Mouse (Mus musculus) spleen, adult 2 months (tissue): ENCODE results near the gene Fndc3a. TPM values are rescaled to one million over a fixed set of nuclear protein-coding genes. Genes with fewer than 3 reads are reported as not detected.

ENCODE experiments used
- DNase-seq, 2 experiments: peaks; one replicate each; pipeline versions ENCODE4 v3.0.0 to v3.0.0-alpha.2; 2012 to 2021; ENCODE audit warnings: low spot score in 2 of 2, low read depth in 1 of 2
- H3K27ac ChIP-seq: fragments of 200-500 bp; 2 replicates; pipeline ENCODE4 v1.5.1; 2012; ENCODE audit warnings: low read length, inconsistent platforms; ENCODE audit not compliant: insufficient read depth
- H3K27me3 ChIP-seq: fragments of 200-500 bp; 2 replicates; pipeline ENCODE4 v1.6.1; 2012; ENCODE audit warnings: mild to moderate bottlenecking, moderate library complexity, low read length, inconsistent platforms; ENCODE audit not compliant: control insufficient read depth, insufficient read depth
- H3K36me3 ChIP-seq: fragments of 200-500 bp; 2 replicates; pipeline ENCODE4 v1.6.1; 2012; ENCODE audit warnings: mild to moderate bottlenecking, low read length, inconsistent platforms; ENCODE audit not compliant: control insufficient read depth, insufficient read depth
- H3K4me1 ChIP-seq: fragments of 200-500 bp; 2 replicates; pipeline ENCODE4 v1.6.1; 2011; ENCODE audit warnings: inconsistent platforms; ENCODE audit not compliant: control insufficient read depth, insufficient read depth, insufficient read length
- H3K4me3 ChIP-seq: fragments of 200-500 bp; 2 replicates; pipeline ENCODE4 v1.5.1; 2011; ENCODE audit warnings: mild to moderate bottlenecking, inconsistent platforms; ENCODE audit not compliant: insufficient read depth, insufficient read length; ENCODE audit errors: extremely low read depth
- CTCF ChIP-seq: fragments of 200-500 bp; IDR thresholded peaks from 2 replicates; pipeline ENCODE4 v1.5.1; 2011; ENCODE audit warnings: mild to moderate bottlenecking, inconsistent platforms; ENCODE audit not compliant: insufficient read depth, insufficient read length, insufficient replicate concordance; ENCODE audit errors: extremely low read depth
- POLR2A ChIP-seq: fragments of 200-500 bp; IDR thresholded peaks from 2 replicates; pipeline ENCODE4 v1.6.1; 2011; ENCODE audit warnings: low read depth, low read length, inconsistent platforms
- WGBS: fragments of 180-500 bp; shearing (Covaris S2); methylation state at CpG from one replicate; pipeline ENCODE4 v1.1.7; 2018; 5-methylcytosine and 5-hydroxymethylcytosine counted together
- polyA plus RNA-seq: library from polyadenylated mRNA; depleted of rRNA; stranded (reverse); fragments of >200 nt; gene quantifications from 2 replicates; pipeline ENCODE4 v1.2.3, GENCODE M21; 2012

Fndc3a gene
- polyA plus RNA-seq, 1 experiment: 22.2 TPM

DNA sequence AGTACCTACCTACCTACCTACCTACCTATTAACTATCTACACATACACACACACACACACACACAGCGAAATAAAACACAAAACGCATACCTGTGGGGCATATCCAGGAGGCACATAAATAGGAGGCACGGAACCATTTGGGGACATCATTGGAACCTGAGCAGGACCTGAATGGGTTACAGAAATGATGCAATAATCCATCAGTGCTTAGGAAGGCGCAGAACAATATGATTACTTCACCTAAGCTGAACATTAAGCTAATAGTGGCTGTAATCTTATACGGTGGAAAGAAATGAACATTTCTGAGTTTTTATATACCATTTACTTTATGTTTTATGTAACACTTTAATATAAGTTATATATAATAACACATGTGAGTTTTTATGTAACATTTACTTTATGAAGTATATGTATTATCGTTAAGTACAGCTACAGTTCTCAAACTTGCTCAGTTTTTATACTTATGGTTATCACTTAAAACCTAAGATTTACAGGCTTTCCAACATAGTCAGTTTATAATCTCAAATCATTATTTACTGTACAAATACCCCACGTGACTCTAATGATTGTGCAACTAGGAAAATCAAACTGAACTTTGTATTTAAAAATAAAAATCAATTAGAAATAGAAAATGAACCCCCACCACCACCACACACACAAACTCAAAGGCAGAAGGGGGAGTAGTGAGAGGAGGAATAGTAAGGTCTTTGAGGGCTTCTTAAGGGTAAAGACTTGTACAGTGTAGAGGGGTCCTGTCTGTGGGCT lies 110.6 kb downstream of the Fndc3a start:
- Histone ChIP-seq H3K4me1 (0 out of 2 replicates have a peak, but pooled peaks cover 4% of the 10 kb centered on the region), H3K4me3 (no peak overlapping the region), H3K36me3 (no peaks in the 10 kb centered on the region), H3K27me3 (no peaks in the 10 kb centered on the region), H3K27ac (no peak overlapping the region)
- no peak for DNase-seq
- TF ChIP-seq CTCF (no peak), POLR2A (no peak)
- 94% methylated on average over 7 of the region's 7 CpGs for WGBS

DNA sequence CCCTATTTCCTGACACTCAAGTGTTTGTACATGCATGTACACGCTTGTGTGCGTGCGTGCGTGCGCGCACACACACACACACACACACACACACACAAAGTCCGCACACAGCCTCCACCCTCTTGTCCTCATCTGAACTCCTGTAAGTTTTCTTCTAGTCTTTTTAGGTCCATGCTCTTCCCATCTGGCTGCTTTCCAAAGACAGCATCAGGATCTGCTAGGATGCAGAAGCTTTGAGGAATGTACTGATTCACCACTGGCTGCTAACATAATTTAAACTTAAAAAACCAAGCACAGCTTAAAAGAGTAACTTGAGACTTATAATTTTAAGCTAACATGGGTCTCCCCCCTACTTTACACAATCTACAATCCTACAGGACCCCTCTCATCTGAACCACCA lies 115.6 kb downstream of the Fndc3a start:
- peaks cover 5% of the 10 kb centered on the region for H3K36me3 ChIP-seq

DNA sequence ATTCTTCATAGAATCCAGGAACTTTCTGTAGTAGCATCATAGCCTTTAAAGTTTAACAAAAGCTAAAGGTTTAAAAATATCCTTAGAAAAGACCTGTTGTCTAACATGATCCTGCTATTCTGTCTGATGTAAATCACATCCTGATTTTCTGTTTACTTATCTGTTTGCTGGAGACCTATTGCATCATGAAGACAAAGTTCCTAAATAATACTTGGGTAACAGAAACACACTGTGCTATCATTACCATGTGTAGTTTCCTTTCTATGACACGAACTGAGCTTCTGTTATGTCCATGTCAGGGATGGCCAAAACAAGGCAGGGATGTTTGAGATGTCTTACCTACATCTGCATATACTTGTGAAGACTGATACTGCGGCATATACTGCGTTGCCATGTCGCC lies 120.4 kb downstream of the Fndc3a start:
- Histone ChIP-seq H3K27ac (no peak overlapping the region), H3K36me3 (peaks cover 13% of the 10 kb centered on the region), H3K4me3 (no peak overlapping the region), H3K4me1 (0 out of 2 replicates have a peak, but pooled peaks cover under 1% of the 10 kb centered on the region), H3K27me3 (no peaks in the 10 kb centered on the region)
- no peak for DNase-seq
- TF ChIP-seq CTCF (no peak), POLR2A (no peak)
- WGBS: 96% methylated on average over 4 of the region's 4 CpGs

More for the DNA sequence above, 115.6 kb downstream of the Fndc3a start:
- no peaks in the 10 kb centered on the region for H3K27me3 ChIP-seq
- no peak overlapping the region for H3K4me3 ChIP-seq
- H3K27ac ChIP-seq: no peak overlapping the region
- H3K4me1 ChIP-seq: 0 out of 2 replicates have a peak, but pooled peaks cover 2% of the 10 kb centered on the region
- DNase-seq: no peak
- WGBS: 93% methylated on average over 7 of the region's 7 CpGs
- TF ChIP-seq POLR2A (no peak), CTCF (no peak)

DNA sequence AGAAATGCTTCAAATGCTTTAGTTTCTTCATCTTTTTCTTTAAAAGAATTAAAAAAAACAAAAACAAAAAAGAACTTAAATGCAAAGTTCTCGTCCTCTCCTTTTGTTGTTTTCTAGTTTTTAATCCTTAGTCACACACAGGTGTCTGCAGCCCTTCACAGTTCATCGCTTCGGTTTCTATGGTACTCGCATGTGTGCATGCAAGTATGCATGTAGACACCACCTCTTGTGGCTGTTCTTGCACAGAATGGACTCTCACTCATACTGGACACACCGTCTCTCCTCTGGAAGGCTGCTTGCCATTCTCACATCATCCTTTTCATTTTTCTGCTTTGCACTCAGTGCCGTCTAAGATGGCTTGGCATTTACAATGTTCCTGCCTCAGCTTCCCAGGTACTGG lies 126.8 kb downstream of the Fndc3a start:
- TF ChIP-seq POLR2A (no peak), CTCF (no peak)
- Histone ChIP-seq H3K4me3 (no peak overlapping the region), H3K27me3 (no peaks in the 10 kb centered on the region), H3K27ac (no peak overlapping the region), H3K4me1 (peaks cover 6% of the 10 kb centered on the region; the same call in 1 of the 2 replicates), H3K36me3 (peaks cover 8% of the 10 kb centered on the region)
- no peak for DNase-seq
- WGBS: 80% methylated on average over 6 of the region's 6 CpGs

DNA sequence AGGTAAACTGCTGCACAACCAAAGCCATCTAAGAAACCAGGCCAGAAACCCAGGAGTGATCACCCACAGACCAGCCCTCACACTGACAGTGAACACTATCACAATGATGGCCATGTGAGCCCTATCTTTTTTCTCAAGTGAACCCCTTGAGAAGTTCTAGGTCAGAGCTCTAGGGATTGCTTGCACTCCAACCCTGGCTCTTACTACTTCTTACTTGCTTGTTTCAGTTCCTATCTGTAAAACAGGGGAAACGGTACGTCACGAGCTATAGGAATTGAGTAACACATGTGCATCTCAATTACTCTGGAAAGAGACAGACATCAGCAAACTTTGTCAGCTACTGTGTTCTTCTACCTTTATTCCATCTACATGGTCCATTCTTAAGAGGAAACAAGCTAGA lies 128.8 kb downstream of the Fndc3a start:
- DNase-seq: no peak
- Histone ChIP-seq H3K4me3 (no peak overlapping the region), H3K36me3 (peaks cover 8% of the 10 kb centered on the region), H3K27me3 (no peaks in the 10 kb centered on the region), H3K4me1 (peaks cover 6% of the 10 kb centered on the region; the same call in 1 of the 2 replicates), H3K27ac (no peak overlapping the region)
- TF ChIP-seq CTCF (no peak), POLR2A (no peak)
- 52% methylated on average over 3 of the region's 3 CpGs for WGBS

DNA sequence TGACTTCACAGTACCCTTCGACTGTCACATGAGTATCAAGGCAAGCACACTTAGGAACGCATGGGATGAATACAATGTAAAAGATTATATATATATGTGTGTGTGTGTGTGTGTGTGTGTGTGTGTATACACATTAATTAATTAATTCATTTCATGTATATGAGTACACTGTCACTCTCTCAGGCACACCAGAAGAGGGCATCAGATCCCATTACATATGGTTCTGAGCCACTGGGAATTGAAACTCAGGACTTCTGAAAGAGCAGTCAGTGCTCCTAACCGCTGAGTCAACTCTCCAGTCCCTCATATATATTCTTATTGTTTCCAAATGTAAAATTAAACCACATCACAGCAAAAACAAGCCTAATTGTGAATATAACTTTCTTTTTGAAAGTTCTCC lies 133.5 kb downstream of the Fndc3a start:
- TF ChIP-seq CTCF: no peak
- no peak for TF ChIP-seq POLR2A
- Histone ChIP-seq H3K4me3 (no peak overlapping the region), H3K27ac (no peak overlapping the region), H3K4me1 (peaks cover 6% of the 10 kb centered on the region; the same call in 1 of the 2 replicates), H3K27me3 (no peaks in the 10 kb centered on the region), H3K36me3 (peaks cover 14% of the 10 kb centered on the region)
- 89% methylated on average over 3 of the region's 3 CpGs for WGBS
- no peak for DNase-seq

DNA sequence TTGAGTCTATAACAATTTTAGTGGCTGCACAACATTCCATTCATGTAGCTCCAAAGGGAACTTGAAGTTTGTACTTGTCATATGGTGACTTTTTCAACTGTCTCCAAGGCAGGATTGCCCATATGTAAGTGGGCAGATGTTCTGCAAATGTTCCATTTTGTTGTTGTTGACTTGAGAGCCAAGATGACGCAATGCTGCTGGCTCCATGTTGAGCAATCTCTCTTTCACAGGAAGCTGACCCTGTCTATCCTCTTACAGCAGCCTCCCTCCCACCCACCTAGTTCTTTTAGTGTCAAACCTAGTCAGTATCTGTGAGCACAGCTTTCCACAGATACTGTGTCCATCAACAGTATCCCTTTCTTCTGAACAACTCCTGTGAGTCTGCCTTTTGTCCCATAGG lies 145.9 kb downstream of the Fndc3a start:
- H3K4me3 ChIP-seq: no peak overlapping the region
- WGBS: 83% methylated on average over 1 of the region's 1 CpGs
- no peaks in the 10 kb centered on the region for H3K27me3 ChIP-seq
- H3K4me1 ChIP-seq: no peaks in the 10 kb centered on the region
- TF ChIP-seq POLR2A (no peak), CTCF (no peak)
- H3K36me3 ChIP-seq: peaks cover 32% of the 10 kb centered on the region
- no peak overlapping the region for H3K27ac ChIP-seq
- DNase-seq: no peak

DNA sequence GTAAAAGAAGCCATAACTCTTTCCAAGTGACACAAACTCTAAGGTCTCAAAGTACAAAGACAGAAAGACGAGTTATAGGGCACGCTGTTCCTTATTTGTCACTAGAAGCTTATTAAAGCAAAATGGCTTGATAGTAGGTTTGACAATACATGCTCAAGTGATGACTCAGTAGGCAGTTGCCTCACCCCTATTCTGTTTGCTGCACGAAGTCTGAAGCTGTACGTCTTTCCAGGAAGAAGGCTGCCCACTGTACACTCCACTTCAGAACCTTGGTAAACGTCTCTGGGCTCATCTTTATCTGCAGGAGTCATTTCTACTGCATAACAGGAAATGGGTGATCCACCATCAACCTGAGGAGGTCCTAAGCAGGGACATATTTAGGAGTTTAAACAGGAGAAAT lies 151.0 kb downstream of the Fndc3a start:
- H3K27me3 ChIP-seq: no peaks in the 10 kb centered on the region
- 81% methylated on average over 5 of the region's 5 CpGs for WGBS
- no peak for DNase-seq

More for the DNA sequence above, 151.0 kb downstream of the Fndc3a start:
- TF ChIP-seq POLR2A: no peak
- Histone ChIP-seq H3K4me3 (no peak overlapping the region), H3K36me3 (peaks cover 24% of the 10 kb centered on the region), H3K27ac (no peak overlapping the region), H3K4me1 (no peaks in the 10 kb centered on the region)
